Mouse (Mus musculus) heart, embryonic 14.5 days (tissue): ENCODE data around the gene Rapgef3. TPM values are rescaled to one million over a fixed set of nuclear protein-coding genes. Genes with fewer than 3 reads are reported as not detected.

Experiments
- ATAC-seq: fragments of 200-750 bp; cut with Nextera tagmentation; 2 replicates; pipeline ENCODE4 v1.8.0; 2017; ENCODE audit warnings: low read depth, moderate TSS enrichment; ENCODE audit not compliant: insufficient number of reproducible peaks, insufficient read depth, low FRiP score
- H3K27ac ChIP-seq, 2 experiments: fragments of 200-500 bp in 1 of 2; fragments of 300-500 bp in 1 of 2; sonication (generic) in 1 of 2; replicated peaks in 1 of 2; 2 replicates each; pipeline ENCODE4 v1.5.1; 2012 to 2014; ENCODE audit warnings: low read depth in 2 of 2, low read length in 2 of 2, control low read depth in 1 of 2, mild to moderate bottlenecking in 1 of 2, mixed read lengths in 1 of 2; ENCODE audit not compliant: control insufficient read depth in 1 of 2, insufficient read depth in 1 of 2
- H3K27me3 ChIP-seq: fragments of 300-500 bp; sonication (generic); 2 replicates; pipeline ENCODE4 v1.6.1; 2014; ENCODE audit warnings: mild to moderate bottlenecking, low read length, control low read depth; ENCODE audit not compliant: control insufficient read depth, insufficient read depth
- H3K36me3 ChIP-seq: fragments of 300-500 bp; sonication (generic); 2 replicates; pipeline ENCODE4 v1.6.1; 2014; ENCODE audit warnings: mild to moderate bottlenecking, control low read depth, low read length, mixed read lengths; ENCODE audit not compliant: control insufficient read depth, insufficient read depth
- H3K4me1 ChIP-seq, 2 experiments: fragments of 200-500 bp in 1 of 2; fragments of 300-500 bp in 1 of 2; sonication (generic) in 1 of 2; 2 replicates each; pipeline ENCODE4 v1.6.1; 2012 to 2014; ENCODE audit warnings: low read length in 2 of 2, control low read depth in 1 of 2, mixed read lengths in 1 of 2; ENCODE audit not compliant: control insufficient read depth in 2 of 2, insufficient read depth in 2 of 2
- H3K4me2 ChIP-seq: fragments of 300-500 bp; sonication (generic); 2 replicates; pipeline ENCODE4 v1.6.1; 2014; ENCODE audit warnings: mild to moderate bottlenecking, low read length
- H3K4me3 ChIP-seq, 2 experiments: fragments of 200-500 bp in 1 of 2; fragments of 300-500 bp in 1 of 2; sonication (generic) in 1 of 2; 2 replicates each; pipeline ENCODE4 v1.5.1; 2012 to 2014; ENCODE audit warnings: low read length in 2 of 2, mild to moderate bottlenecking in 2 of 2, control low read depth in 1 of 2, low read depth in 1 of 2, moderate library complexity in 1 of 2; ENCODE audit not compliant: control insufficient read depth in 1 of 2, insufficient read depth in 1 of 2
- H3K9ac ChIP-seq: fragments of 300-500 bp; sonication (generic); 2 replicates; pipeline ENCODE4 v1.6.1; 2014; ENCODE audit warnings: mild to moderate bottlenecking, low read length
- H3K9me3 ChIP-seq: fragments of 300-500 bp; sonication (generic); 2 replicates; pipeline ENCODE4 v1.6.1; 2016; ENCODE audit warnings: low read length, control low read depth; ENCODE audit not compliant: control insufficient read depth
- WGBS: fragments of 180-500 bp; shearing (Covaris S2); extraction: QIAGEN DNeasy Blood & Tissue Kit; methylation state at CpG from one replicate; pipeline ENCODE4 v1.1.7; 2014; 5-methylcytosine and 5-hydroxymethylcytosine counted together
- polyA plus RNA-seq: library from polyadenylated mRNA; unstranded; fragments of >200 nt; fragmentation: Nextera tagmentation; extraction: Ambion mirVana; gene quantifications from 2 replicates; pipeline ENCODE4 v1.2.1, GENCODE M21; 2014

Gene Rapgef3
- polyA plus RNA-seq, 1 experiment from 2014 or later = 19.2 TPM

GRCm38 (mm10) chr15:97718535-97719155 is 49.1 kb downstream of the Rapgef3 start:
- Histone ChIP-seq H3K27ac (no peak overlapping the region), H3K4me3 (no peak overlapping the region), H3K4me2 (no peak overlapping the region), H3K9ac (peak overlapping the region; percentile 18; the same call in 1 of the 2 replicates), H3K4me1 (peaks cover 14 to 22% of the 10 kb centered on the region in 2 experiments), H3K27me3 (no peaks in the 10 kb centered on the region), H3K9me3 (no peaks in the 10 kb centered on the region), H3K36me3 (no peaks in the 10 kb centered on the region)
- 81% methylated on average over 8 of the region's 8 CpGs for WGBS
- no peak for ATAC-seq

- WGBS = 27% methylated on average over 12 of the region's 12 CpGs
- no peak overlapping the region for H3K4me2 ChIP-seq
- no peaks in the 10 kb centered on the region for H3K36me3 ChIP-seq
- H3K27ac ChIP-seq = no peak overlapping the region
- peak; percentile 41; the same call in 1 of the 2 replicates for ATAC-seq
- peak overlapping the region; percentile 18; the same call in 1 of the 2 replicates for H3K9ac ChIP-seq
- no peaks in the 10 kb centered on the region for H3K27me3 ChIP-seq
- peaks cover 14 to 26% of the 10 kb centered on the region in 2 experiments for H3K4me1 ChIP-seq
- H3K4me3 ChIP-seq = no peak overlapping the region
- no peaks in the 10 kb centered on the region for H3K9me3 ChIP-seq
Measured at GRCm38 (mm10) chr15:97717861-97718534, 49.8 kb downstream of the Rapgef3 start.

- no peak for ATAC-seq
- Histone ChIP-seq H3K27ac (no peak overlapping the region), H3K4me2 (no peak overlapping the region), H3K36me3 (no peaks in the 10 kb centered on the region), H3K9me3 (no peaks in the 10 kb centered on the region), H3K4me3 (no peak overlapping the region), H3K4me1 (peaks cover 17 to 26% of the 10 kb centered on the region in 2 experiments), H3K9ac (no peak overlapping the region), H3K27me3 (no peaks in the 10 kb centered on the region)
- WGBS = 46% methylated on average over 11 of the region's 11 CpGs
Measured at GRCm38 (mm10) chr15:97716782-97717181, 51.0 kb downstream of the Rapgef3 start.

- H3K4me3 ChIP-seq = no peak overlapping the region
- WGBS = 90% methylated on average over 1 of the region's 1 CpGs
Measured at GRCm38 (mm10) chr15:97715734-97716133, 52.0 kb downstream of the Rapgef3 start.

GRCm38 (mm10) chr15:97715083-97715482 is 52.7 kb downstream of the Rapgef3 start:
- Histone ChIP-seq H3K4me2 (no peak overlapping the region), H3K36me3 (no peaks in the 10 kb centered on the region), H3K27ac (no peak overlapping the region), H3K27me3 (no peaks in the 10 kb centered on the region), H3K4me3 (no peak overlapping the region), H3K9ac (no peak overlapping the region), H3K9me3 (no peaks in the 10 kb centered on the region), H3K4me1 (peaks cover 12 to 17% of the 10 kb centered on the region in 2 experiments)
- 85% methylated on average over 8 of the region's 8 CpGs for WGBS
- no peak for ATAC-seq

More at GRCm38 (mm10) chr15:97715734-97716133, 52.0 kb downstream of the Rapgef3 start:
- Histone ChIP-seq H3K27me3 (no peaks in the 10 kb centered on the region), H3K4me2 (no peak overlapping the region), H3K36me3 (no peaks in the 10 kb centered on the region), H3K27ac (no peak overlapping the region), H3K9me3 (no peaks in the 10 kb centered on the region), H3K9ac (no peak overlapping the region), H3K4me1 (peaks cover 17 to 23% of the 10 kb centered on the region in 2 experiments)
- ATAC-seq = no peak

GRCm38 (mm10) chr15:97712546-97712945 is 55.2 kb downstream of the Rapgef3 start:
- Histone ChIP-seq H3K27ac (no peak overlapping the region), H3K4me3 (no peak overlapping the region), H3K9me3 (no peaks in the 10 kb centered on the region), H3K4me1 (peaks cover 4 to 10% of the 10 kb centered on the region in 2 experiments; a peak in 3 of 4 replicates), H3K36me3 (no peaks in the 10 kb centered on the region), H3K9ac (no peak overlapping the region), H3K4me2 (no peak overlapping the region), H3K27me3 (no peaks in the 10 kb centered on the region)
- no peak for ATAC-seq
- WGBS = 60% methylated on average over 6 of the region's 6 CpGs

- H3K9me3 ChIP-seq = no peaks in the 10 kb centered on the region
- no peak overlapping the region for H3K4me2 ChIP-seq
- WGBS = 79% methylated on average over 6 of the region's 6 CpGs
- H3K9ac ChIP-seq = no peak overlapping the region
- no peak overlapping the region for H3K27ac ChIP-seq
- no peak overlapping the region for H3K4me3 ChIP-seq
- peaks cover 2 to 9% of the 10 kb centered on the region in 2 experiments; a peak in 3 of 4 replicates for H3K4me1 ChIP-seq
- no peak for ATAC-seq
- H3K36me3 ChIP-seq = no peaks in the 10 kb centered on the region
- no peaks in the 10 kb centered on the region for H3K27me3 ChIP-seq
Measured at GRCm38 (mm10) chr15:97710906-97711305, 56.9 kb downstream of the Rapgef3 start.
